Mouse (Mus musculus) embryonic facial prominence, embryonic 10.5 days (tissue): ENCODE results near the gene Nfe2l2. TPM values are rescaled to one million over a fixed set of nuclear protein-coding genes. Genes with fewer than 3 reads are reported as not detected.

Source experiments
- DNase-seq: peaks from one replicate; pipeline ENCODE4 v3.0.0-alpha.2; 2017; ENCODE audit warnings: low spot score
- H3K27ac ChIP-seq: fragments of 300-500 bp; sonication (generic); replicated peaks from 2 replicates; pipeline ENCODE4 v1.5.1; 2016; ENCODE audit warnings: mild to moderate bottlenecking
- H3K27me3 ChIP-seq: fragments of 300-500 bp; sonication (generic); replicated peaks from 2 replicates; pipeline ENCODE4 v1.6.1; 2016; ENCODE audit warnings: low read depth, mild to moderate bottlenecking; ENCODE audit not compliant: poor library complexity, severe bottlenecking
- H3K36me3 ChIP-seq: fragments of 300-500 bp; sonication (generic); replicated peaks from 2 replicates; pipeline ENCODE4 v1.6.1; 2016; ENCODE audit warnings: mild to moderate bottlenecking, moderate library complexity
- H3K4me1 ChIP-seq: fragments of 300-500 bp; sonication (generic); 2 replicates; pipeline ENCODE4 v1.6.1; 2016
- H3K4me3 ChIP-seq: fragments of 300-500 bp; sonication (generic); 2 replicates; pipeline ENCODE4 v1.5.1; 2016; ENCODE audit warnings: mild to moderate bottlenecking, moderate library complexity
- H3K9me3 ChIP-seq: fragments of 300-500 bp; sonication (generic); 2 replicates; pipeline ENCODE4 v1.6.1; 2016; ENCODE audit warnings: mild to moderate bottlenecking
- WGBS: fragments of 180-500 bp; shearing (Covaris S2); methylation state at CpG from one replicate; pipeline ENCODE4 v1.1.7; 2016; 5-methylcytosine and 5-hydroxymethylcytosine counted together
- polyA plus RNA-seq: library from polyadenylated mRNA; unstranded; fragments of >200 nt; fragmentation: Nextera tagmentation; extraction: Ambion mirVana; gene quantifications from 2 replicates; pipeline ENCODE4 v1.2.1, GENCODE M21; 2016

Nfe2l2 gene
- polyA plus RNA-seq, 1 experiment from 2014 or later: 33.7 TPM

DNA sequence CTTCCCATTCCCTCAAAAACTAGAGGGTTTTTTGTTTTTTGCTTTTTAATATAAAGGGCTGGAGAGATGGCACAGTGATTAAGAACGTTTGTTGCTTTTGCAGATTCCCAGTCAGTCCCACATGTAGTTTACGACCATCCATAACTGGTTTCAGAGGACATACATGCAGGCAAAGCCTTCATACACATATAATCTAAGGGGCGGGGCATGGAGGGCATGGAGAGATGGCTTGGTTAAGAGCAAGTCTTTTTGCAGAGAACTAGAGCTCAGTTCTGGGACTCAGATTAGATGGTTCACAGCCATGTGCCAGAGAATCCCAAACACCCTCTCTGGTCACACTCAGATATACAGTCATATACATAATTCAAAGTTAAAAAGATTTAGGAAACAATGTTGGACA, 31.9 kb downstream of the Nfe2l2 start:
- H3K9me3 ChIP-seq: no peaks in the 10 kb centered on the region
- no peak overlapping the region for H3K27ac ChIP-seq
- WGBS: 83% methylated on average over 3 of the region's 3 CpGs
- no peaks in the 10 kb centered on the region for H3K4me1 ChIP-seq
- no peak overlapping the region for H3K4me3 ChIP-seq
- no peak for DNase-seq
- H3K36me3 ChIP-seq: peaks cover 42% of the 10 kb centered on the region
- H3K27me3 ChIP-seq: no peaks in the 10 kb centered on the region

DNA sequence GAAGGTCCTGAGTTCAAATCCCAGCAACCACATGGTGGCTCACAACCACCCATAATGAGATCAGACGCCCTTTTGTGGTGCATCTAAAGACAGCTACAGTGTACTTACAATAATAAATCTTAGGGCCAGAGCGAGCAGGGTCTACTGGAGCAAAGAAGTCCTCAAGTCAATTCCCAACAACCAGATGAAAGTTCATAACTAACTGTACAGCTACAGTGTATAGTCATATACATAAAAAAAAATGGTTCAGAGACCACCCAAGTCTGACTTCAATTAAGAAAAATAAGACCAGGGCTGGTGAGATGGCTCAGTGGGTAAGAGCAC, 33.1 kb downstream of the Nfe2l2 start:
- peaks cover 32% of the 10 kb centered on the region for H3K36me3 ChIP-seq
- H3K27me3 ChIP-seq: no peaks in the 10 kb centered on the region
- no peaks in the 10 kb centered on the region for H3K4me1 ChIP-seq
- H3K4me3 ChIP-seq: no peak overlapping the region
- no peaks in the 10 kb centered on the region for H3K9me3 ChIP-seq
- no peak overlapping the region for H3K27ac ChIP-seq
- DNase-seq: no peak
- WGBS: 83% methylated on average over 2 of the region's 2 CpGs

DNA sequence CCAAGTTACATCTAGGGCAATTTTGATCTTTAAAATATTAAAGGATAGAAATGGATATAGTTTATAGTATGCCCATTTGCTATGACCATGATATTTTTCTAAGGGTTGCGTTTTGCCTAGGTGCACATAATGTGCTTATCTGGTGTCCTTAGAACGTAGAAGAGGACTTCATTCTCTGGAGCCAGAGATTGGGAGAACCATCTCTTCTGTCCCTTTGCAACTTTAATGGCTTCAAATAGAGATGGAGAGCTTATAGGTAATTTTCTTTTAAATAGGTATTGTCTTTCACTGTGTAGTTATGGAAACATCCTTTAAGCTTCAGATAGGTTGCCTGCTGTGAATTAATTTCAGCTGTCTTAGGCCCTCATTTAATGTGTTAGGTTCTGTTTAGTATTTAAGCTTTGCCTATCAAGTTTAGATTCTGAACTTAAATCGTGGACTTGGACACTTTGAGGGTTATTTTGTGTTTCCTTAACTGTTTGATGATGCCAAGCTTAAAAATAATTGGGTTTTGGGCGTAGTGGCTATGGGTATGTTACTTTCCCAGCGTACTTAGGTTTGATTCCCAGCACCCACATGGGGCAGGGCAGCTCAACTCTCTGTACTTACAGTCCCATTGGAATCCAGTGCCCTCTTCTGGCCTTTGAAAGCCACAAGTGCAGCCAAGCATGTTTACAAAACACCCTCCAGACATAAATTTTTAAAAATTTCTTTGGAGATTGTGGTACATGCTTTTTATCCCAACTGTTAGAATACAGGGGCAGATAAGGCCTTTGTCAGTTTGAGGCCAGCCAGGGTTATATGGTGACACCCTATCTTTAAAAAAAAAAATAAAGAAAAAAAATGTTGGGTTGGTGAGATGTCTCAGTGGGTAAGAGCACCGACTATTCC, 33.8 kb downstream of the Nfe2l2 start:
- no peak overlapping the region for H3K27ac ChIP-seq
- DNase-seq: no peak
- H3K4me3 ChIP-seq: no peak overlapping the region
- no peaks in the 10 kb centered on the region for H3K9me3 ChIP-seq
- no peaks in the 10 kb centered on the region for H3K4me1 ChIP-seq
- WGBS: 80% methylated on average over 6 of the region's 6 CpGs
- H3K27me3 ChIP-seq: no peaks in the 10 kb centered on the region
- peaks cover 29% of the 10 kb centered on the region for H3K36me3 ChIP-seq

DNA sequence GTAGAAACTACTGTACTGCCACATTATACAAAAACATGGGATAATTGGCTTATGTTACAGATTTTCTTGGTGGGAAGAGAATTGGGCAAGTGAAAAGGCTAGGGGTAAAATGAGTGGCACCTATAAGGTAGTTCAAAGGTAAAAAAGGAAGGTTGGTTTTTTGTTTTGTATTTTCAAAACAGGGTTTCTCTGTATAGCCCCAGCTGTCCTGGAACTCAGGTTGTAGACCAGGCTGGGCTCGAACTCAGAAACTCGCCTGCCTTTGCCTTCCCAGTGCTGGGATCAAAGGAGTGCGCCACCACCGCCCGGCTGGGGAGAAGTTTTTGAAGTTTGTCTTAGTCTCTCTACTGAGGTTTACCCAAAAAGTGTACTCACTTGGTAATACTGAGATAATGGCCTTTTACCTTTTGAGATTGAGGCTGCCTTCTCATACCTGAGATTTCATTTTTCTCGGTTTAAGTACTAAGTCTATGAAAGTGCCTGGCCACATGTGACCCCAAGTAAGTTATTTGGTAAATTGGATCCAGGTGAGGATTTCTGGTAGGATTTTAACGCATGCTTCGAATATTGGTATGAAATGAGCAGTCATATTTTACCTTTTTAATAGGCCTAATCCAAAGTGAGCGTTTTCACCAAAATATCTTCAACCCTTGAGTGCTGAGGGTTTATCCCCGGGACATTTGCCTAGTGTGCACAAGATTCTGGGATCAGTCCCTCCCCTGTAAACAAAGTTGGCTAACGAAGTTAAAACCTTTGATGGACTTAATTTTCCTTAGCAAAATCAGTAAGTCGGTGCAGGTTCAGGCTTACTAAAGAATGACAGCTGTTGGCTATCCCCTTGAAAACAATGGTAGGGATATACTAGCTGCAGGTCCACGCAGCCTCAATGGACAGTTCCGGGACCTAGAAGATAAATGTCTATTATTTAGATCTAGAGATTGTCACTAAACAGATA, 34.7 kb downstream of the Nfe2l2 start:
- H3K36me3 ChIP-seq: peaks cover 27% of the 10 kb centered on the region
- no peaks in the 10 kb centered on the region for H3K27me3 ChIP-seq
- H3K9me3 ChIP-seq: no peaks in the 10 kb centered on the region
- no peak overlapping the region for H3K27ac ChIP-seq
- 38% methylated on average over 14 of the region's 14 CpGs for WGBS
- DNase-seq: peak; percentile 59
- H3K4me1 ChIP-seq: no peaks in the 10 kb centered on the region
- H3K4me3 ChIP-seq: no peak overlapping the region

DNA sequence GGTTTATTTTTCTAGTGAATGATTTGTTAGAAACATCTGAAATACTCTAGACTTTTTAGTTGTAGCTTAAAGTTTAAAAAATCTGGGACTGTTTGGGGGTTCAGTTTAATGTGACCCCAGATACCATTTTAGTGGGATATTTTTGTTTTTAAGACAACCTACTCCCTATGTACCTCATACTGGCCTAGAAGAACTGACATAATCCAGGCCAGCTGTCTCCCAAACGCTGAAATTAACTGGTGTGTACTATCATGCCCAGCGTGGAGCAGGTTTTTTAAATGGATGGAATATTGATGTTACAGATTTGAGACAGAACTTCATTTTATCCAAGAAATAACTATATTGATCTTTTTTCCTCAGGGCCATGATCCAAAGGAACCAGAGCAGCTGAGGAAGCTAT, 43.3 kb downstream of the Nfe2l2 start:
- Histone ChIP-seq H3K9me3 (no peaks in the 10 kb centered on the region), H3K4me1 (peaks cover 19% of the 10 kb centered on the region), H3K27ac (no peak overlapping the region), H3K4me3 (peak overlapping the region; percentile 100), H3K27me3 (no peaks in the 10 kb centered on the region), H3K36me3 (peaks cover 47% of the 10 kb centered on the region)
- DNase-seq: no peak
- WGBS: 45% methylated on average over 2 of the region's 2 CpGs

- Histone ChIP-seq H3K27ac (peak overlapping the region; percentile 100), H3K4me3 (peak overlapping the region; percentile 100), H3K4me1 (peaks cover 19% of the 10 kb centered on the region), H3K36me3 (peaks cover 47% of the 10 kb centered on the region), H3K9me3 (no peaks in the 10 kb centered on the region), H3K27me3 (no peaks in the 10 kb centered on the region)
- 6% methylated on average over 15 of the region's 15 CpGs for WGBS
- DNase-seq: no peak
Observed at GRCm38 (mm10) chr2:75660255-75660948, 44.0 kb downstream of the Nfe2l2 start.

DNA sequence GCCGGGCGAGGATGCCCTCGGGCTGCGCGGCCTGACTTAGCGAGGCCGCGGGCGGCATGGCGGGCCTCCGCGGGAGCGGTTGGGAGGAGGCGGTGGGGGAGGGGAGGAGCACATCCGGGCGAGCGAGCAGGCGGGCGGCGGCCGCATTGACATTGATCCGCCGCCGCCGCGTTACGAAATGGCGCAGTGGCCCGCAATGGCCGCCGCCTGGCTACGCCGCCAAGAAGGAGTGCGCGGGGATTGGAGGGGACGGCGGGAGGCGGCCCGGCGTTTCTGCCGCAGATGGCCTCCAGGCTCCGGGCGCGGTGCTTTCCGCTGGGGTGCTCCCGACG, 44.8 kb downstream of the Nfe2l2 start:
- peaks cover 40% of the 10 kb centered on the region for H3K36me3 ChIP-seq
- WGBS: under 1% methylated on average over 47 of the region's 47 CpGs
- peak; percentile 92 for DNase-seq
- H3K4me1 ChIP-seq: peaks cover 19% of the 10 kb centered on the region
- H3K27ac ChIP-seq: peak overlapping the region; percentile 100
- H3K9me3 ChIP-seq: no peaks in the 10 kb centered on the region
- H3K4me3 ChIP-seq: peak overlapping the region; percentile 100
- no peaks in the 10 kb centered on the region for H3K27me3 ChIP-seq

GRCm38 (mm10) chr2:75658727-75659628, 45.5 kb downstream of the Nfe2l2 start, which contains the start of gene Hnrnpa3:
Gene Hnrnpa3 (plus strand): TSS chr2:75659261.
- under 1% methylated on average over 100 of the region's 102 CpGs for WGBS
- Histone ChIP-seq H3K4me1 (peaks cover 19% of the 10 kb centered on the region), H3K36me3 (peaks cover 34% of the 10 kb centered on the region), H3K4me3 (peak within 1 kb of the TSS; percentile 100), H3K27me3 (no peaks in the 10 kb centered on the region), H3K9me3 (no peaks in the 10 kb centered on the region), H3K27ac (peak within 1 kb of the TSS; percentile 100)
- DNase-seq: peak; percentile 99

DNA sequence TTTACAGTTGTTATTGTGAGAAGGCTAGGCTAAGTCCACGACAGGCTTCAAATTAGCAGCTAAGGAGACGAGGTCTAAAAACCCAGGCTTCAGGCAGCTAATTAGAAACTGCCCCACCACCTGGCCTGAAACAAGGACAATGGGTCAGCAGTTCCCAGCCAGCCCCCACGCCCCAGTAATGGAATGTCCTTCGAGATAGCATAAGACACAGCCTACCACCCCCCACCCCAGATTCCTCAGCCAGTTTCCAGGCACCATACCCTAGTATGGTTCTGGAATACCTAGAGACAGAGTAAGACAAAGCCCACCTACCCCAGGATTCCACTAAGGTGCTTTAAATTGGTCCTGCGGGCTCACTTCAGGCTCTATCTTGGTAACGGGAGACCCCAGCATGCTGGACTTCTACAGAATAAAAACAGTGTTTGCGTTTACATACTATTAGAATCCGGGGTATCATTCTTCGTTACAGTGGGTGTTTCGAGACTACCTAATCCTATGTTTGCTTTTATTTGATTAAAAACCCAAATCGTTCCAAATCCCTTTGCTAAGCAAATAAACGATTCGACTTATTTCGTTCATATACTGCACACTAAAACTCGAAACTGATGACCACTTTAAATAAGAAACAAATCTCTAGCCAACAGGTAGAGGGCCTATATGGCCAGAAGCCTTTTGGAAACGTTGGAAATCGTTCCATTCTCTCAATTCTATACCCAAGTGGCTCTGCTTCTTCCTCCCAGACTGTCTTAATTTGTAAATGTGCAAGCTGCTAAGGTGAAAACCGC, 46.3 kb downstream of the Nfe2l2 start:
- Histone ChIP-seq H3K27me3 (no peaks in the 10 kb centered on the region), H3K4me1 (peaks cover 19% of the 10 kb centered on the region), H3K36me3 (peaks cover 25% of the 10 kb centered on the region), H3K9me3 (no peaks in the 10 kb centered on the region), H3K4me3 (peak overlapping the region; percentile 100), H3K27ac (peak overlapping the region; percentile 100)
- peak; percentile 80 for DNase-seq
- WGBS: 3% methylated on average over 18 of the region's 18 CpGs

GRCm38 (mm10) chr2:75656924-75657323, 47.5 kb downstream of the Nfe2l2 start:
- Histone ChIP-seq H3K4me3 (0 out of 2 replicates have a peak overlapping the region, but pooled peaks have one; percentile 13), H3K36me3 (peaks cover 13% of the 10 kb centered on the region), H3K27ac (peak overlapping the region; percentile 100), H3K9me3 (no peaks in the 10 kb centered on the region), H3K4me1 (peaks cover 19% of the 10 kb centered on the region), H3K27me3 (no peaks in the 10 kb centered on the region)
- DNase-seq: no peak
- 93% methylated on average over 5 of the region's 5 CpGs for WGBS

- Histone ChIP-seq H3K4me3 (no peak overlapping the region), H3K9me3 (no peaks in the 10 kb centered on the region), H3K4me1 (peaks cover 12% of the 10 kb centered on the region), H3K27me3 (no peaks in the 10 kb centered on the region), H3K36me3 (no peaks in the 10 kb centered on the region), H3K27ac (no peak overlapping the region)
- DNase-seq: no peak
- WGBS: 89% methylated on average over 1 of the region's 1 CpGs
Observed at GRCm38 (mm10) chr2:75654679-75655078, 49.8 kb downstream of the Nfe2l2 start.
